In the genomic region with DNA sequence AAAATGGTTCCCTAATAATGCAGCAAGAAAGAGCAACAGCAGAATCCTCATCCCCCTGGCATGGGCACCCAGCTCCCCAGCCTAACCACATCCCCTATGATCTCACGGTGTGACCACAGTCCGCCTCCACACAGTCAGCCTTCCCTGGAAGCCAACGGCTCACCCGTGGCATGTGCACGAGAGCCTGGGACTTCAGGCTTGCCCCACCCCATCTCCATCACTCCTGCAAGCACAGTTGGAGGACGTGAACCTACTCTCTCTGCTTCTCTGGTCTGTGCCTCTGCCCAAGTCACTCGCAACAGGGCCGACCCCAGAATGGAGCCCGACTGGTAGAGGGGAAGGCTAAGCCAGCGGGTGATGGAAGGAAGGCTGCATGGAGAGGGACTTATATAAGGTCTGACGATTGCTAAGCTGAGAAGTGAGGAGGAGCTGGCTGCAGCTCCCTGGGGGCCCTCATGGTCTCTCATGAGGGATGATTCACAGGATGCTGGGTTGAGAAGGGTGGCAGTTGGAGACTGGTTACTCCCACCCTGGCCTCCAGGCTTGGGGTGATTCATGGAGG, we compare ENCODE assay signal across 10 mouse cellular contexts. TPM values are rescaled to one million over a fixed set of nuclear protein-coding genes. Genes with fewer than 3 reads are reported as not detected.
DNase-seq lines count a peak whose midpoint lies in the region; ATAC-seq lines count a peak whose summit lies in the region.
"Had no signal": no experiment of that assay in that cellular context is flagged by ENCODE, and none has a peak within 500 bp of the region (broad histone marks: within the 10 kb centered on the region; RNA-seq: fewer than 3 reads in every experiment).

No protein-coding gene starts in this region.

- H3K4me2 ChIP-seq in kidney, embryonic 15.5 days, result no peak overlapping the region

- ATAC-seq in kidney, embryonic 15.5 days (replicated peaks; ENCODE audit: low FRiP score), result no peak
- ATAC-seq in granulocyte monocyte progenitor cell, adult 5-6 weeks (replicated peaks; ENCODE audit: poor library complexity, severe bottlenecking), result peak; percentile 92
- no peak for ATAC-seq in erythroblast, adult 5-6 weeks (replicated peaks; ENCODE audit: low FRiP score, poor library complexity, severe bottlenecking)

- H3K27me3 ChIP-seq in kidney, embryonic 15.5 days, result no peaks in the 10 kb centered on the region

- peak overlapping the region; percentile 65 for H3K27ac ChIP-seq in kidney, embryonic 15.5 days
- H3K27ac ChIP-seq: liver, embryonic 14.5 days had no signal

- H3K4me3 ChIP-seq in kidney, embryonic 15.5 days (replicated peaks), result no peak overlapping the region

- no peak for DNase-seq in kidney, postnatal 14 days
- DNase-seq in 3134 (ENCODE audit: extremely low read depth, insufficient read length, low spot score) (peak; percentile 95), MN1 (ENCODE audit: low spot score) (peak; percentile 19)
- DNase-seq in urinary bladder, postnatal 14 days (ENCODE audit: low spot score), result no peak
- DNase-seq: cerebellum, postnatal 25 days; lung, postnatal 36 days had no signal

- H3K36me3 ChIP-seq in kidney, embryonic 15.5 days, result 0 out of 2 replicates have a peak, but pooled peaks cover 3% of the 10 kb centered on the region

- no peaks in the 10 kb centered on the region for H3K9me3 ChIP-seq in kidney, embryonic 15.5 days (replicated peaks)

- WGBS in kidney, embryonic 15.5 days, result 68% methylated on average over 11 of the region's 11 CpGs

- no peak overlapping the region for H3K9ac ChIP-seq in kidney, embryonic 15.5 days
- H3K9ac ChIP-seq: liver, embryonic 14.5 days had no signal

- H3K4me1 ChIP-seq in kidney, embryonic 15.5 days, result peaks cover 77% of the 10 kb centered on the region

RNA-seq across cellular contexts. Expression of gene Angptl2, which starts 5.6 kb away (rescaled TPM):
- 35.0 and 40.9 TPM in 2 replicates for polyA plus RNA-seq in kidney, embryonic 15.5 days (2015; fragmentation: Nextera tagmentation; extraction: Ambion mirVana)
- total RNA-seq in granulocyte monocyte progenitor cell, adult 5-6 weeks (2014; fragmentation: Nextera tagmentation), result 0.92 and 1.6 TPM in 2 replicates
- 1.3 TPM in 2 replicates for total RNA-seq in granulocyte monocyte progenitor cell, adult 5-6 weeks (2017)
- 1.0 TPM in 1 of 2 replicates, not detected in the other for total RNA-seq in erythroblast, adult 5-6 weeks (2015; ENCODE audit: low replicate concordance)
- total RNA-seq in erythroblast, adult 5-6 weeks (2017; ENCODE audit: low replicate concordance), result 0.70 TPM in 1 of 2 replicates, not detected in the other

Comparison
In these comparisons a context has a peak if more than half of its experiments do, and no peak if none do; other contexts are left out.
1. DNase-seq: peak in 3134 (single experiment) and MN1 (single experiment); none in kidney, postnatal 14 days (single experiment) and urinary bladder, postnatal 14 days (single experiment).